Mouse (Mus musculus) kidney, postnatal 0 days (tissue): Measurements from ENCODE around the gene Klrb1b. TPM values are rescaled to one million over a fixed set of nuclear protein-coding genes. Genes with fewer than 3 reads are reported as not detected.
"Not testable (repeated sequence)": the region's sequence is repeated elsewhere in the genome, so short reads cannot be mapped to it uniquely, and the experiment has no call there.

Experiments used
- ATAC-seq: fragments of 200-750 bp; cut with Nextera tagmentation; replicated peaks from 2 replicates; pipeline ENCODE4 v1.8.0; 2017; ENCODE audit warnings: low read depth, moderate number of reproducible peaks, moderate TSS enrichment, moderate library complexity; ENCODE audit not compliant: low FRiP score
- DNase-seq: peaks from one replicate; pipeline ENCODE4 v3.0.0-alpha.2; 2016; ENCODE audit warnings: low spot score
- H3K27ac ChIP-seq: fragments of 300-500 bp; sonication (generic); 2 replicates; pipeline ENCODE4 v1.5.1; 2014; ENCODE audit warnings: mild to moderate bottlenecking
- H3K27me3 ChIP-seq: fragments of 300-500 bp; sonication (generic); 2 replicates; pipeline ENCODE4 v1.6.1; 2014; ENCODE audit warnings: low read length, mixed read lengths; ENCODE audit not compliant: insufficient read depth
- H3K36me3 ChIP-seq: fragments of 300-500 bp; sonication (generic); 2 replicates; pipeline ENCODE4 v1.6.1; 2014; ENCODE audit warnings: low read length, mixed read lengths; ENCODE audit not compliant: insufficient read depth
- H3K4me1 ChIP-seq: fragments of 300-500 bp; sonication (generic); replicated peaks from 2 replicates; pipeline ENCODE4 v1.6.1; 2014; ENCODE audit warnings: antibody characterized with exemption, low read length, mixed read lengths; ENCODE audit not compliant: insufficient read depth
- H3K4me2 ChIP-seq: fragments of 300-500 bp; sonication (generic); 2 replicates; pipeline ENCODE4 v1.6.1; 2014; ENCODE audit warnings: mild to moderate bottlenecking, low read length, moderate library complexity, mixed read lengths
- H3K4me3 ChIP-seq: fragments of 300-500 bp; sonication (generic); replicated peaks from 2 replicates; pipeline ENCODE4 v1.5.1; 2014; ENCODE audit warnings: low read depth, low read length
- H3K9ac ChIP-seq: fragments of 300-500 bp; sonication (generic); 2 replicates; pipeline ENCODE4 v1.6.1; 2014; ENCODE audit warnings: low read depth, low read length
- H3K9me3 ChIP-seq: fragments of 300-500 bp; sonication (generic); replicated peaks from 2 replicates; pipeline ENCODE4 v1.6.1; 2016; ENCODE audit warnings: low read length, inconsistent platforms, mixed read lengths
- CTCF ChIP-seq: IDR thresholded peaks from 2 replicates; pipeline ENCODE4 v1.5.1; 2016; ENCODE audit warnings: antibody characterized with exemption, low read depth, mild to moderate bottlenecking, moderate library complexity
- WGBS: fragments of 180-500 bp; shearing (Covaris S2); extraction: QIAGEN DNeasy Blood & Tissue Kit; methylation state at CpG from one replicate; pipeline ENCODE4 v1.1.7; 2014; 5-methylcytosine and 5-hydroxymethylcytosine counted together
- polyA plus RNA-seq: library from polyadenylated mRNA; unstranded; fragments of >200 nt; fragmentation: Nextera tagmentation; extraction: Ambion mirVana; gene quantifications from 2 replicates; pipeline ENCODE4 v1.2.1, GENCODE M21; 2015

The Klrb1b gene
- polyA plus RNA-seq, 1 experiment from 2014 or later, result not detected

DNA sequence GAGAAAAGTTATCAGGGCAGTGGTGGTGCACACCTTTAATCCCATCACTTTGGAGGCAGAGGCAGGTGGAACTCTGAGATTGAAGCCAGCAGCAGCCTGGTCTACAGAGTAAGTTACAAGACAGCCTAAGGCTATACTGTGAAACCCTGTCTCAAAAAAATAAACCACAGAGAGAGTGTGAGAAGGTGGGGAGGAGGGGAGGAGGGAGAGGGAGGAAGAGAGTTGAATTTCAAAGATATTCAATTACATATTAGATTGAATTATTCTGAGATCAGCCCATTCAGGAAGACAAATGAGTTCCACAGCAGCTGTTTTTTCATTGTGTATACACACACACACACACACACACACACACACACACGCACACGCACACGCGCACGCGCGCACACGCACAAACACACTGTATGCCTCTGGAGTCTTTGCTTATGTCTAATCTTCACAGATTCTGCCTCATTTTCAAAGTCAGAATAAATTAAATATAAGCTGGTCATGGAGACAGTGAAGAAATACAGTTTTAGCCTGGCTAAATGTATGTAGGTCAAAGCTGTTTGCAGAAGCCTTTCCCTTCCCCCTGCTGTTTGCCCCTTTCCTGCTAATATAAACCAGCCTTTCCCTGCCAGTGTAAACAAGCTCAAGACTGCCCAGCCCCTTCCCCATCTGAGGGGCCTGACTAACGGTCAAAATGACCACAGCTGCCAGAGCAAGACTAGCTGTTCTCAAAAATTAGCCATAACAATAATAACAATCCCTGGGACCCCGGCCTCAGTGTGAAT, 56.5 kb downstream of the Klrb1b start:
- Histone ChIP-seq H3K4me3 (no peak overlapping the region), H3K36me3 (no peaks in the 10 kb centered on the region), H3K9me3 (no peaks in the 10 kb centered on the region), H3K27ac (peak overlapping the region; percentile 36; the same call in 1 of the 2 replicates), H3K9ac (no peak overlapping the region), H3K27me3 (no peaks in the 10 kb centered on the region), H3K4me1 (no peaks in the 10 kb centered on the region), H3K4me2 (no peak overlapping the region)
- WGBS, result 64% methylated on average over 10 of the region's 10 CpGs
- no peak for ATAC-seq
- peak; percentile 53 for DNase-seq
- TF ChIP-seq CTCF, result no peak

DNA sequence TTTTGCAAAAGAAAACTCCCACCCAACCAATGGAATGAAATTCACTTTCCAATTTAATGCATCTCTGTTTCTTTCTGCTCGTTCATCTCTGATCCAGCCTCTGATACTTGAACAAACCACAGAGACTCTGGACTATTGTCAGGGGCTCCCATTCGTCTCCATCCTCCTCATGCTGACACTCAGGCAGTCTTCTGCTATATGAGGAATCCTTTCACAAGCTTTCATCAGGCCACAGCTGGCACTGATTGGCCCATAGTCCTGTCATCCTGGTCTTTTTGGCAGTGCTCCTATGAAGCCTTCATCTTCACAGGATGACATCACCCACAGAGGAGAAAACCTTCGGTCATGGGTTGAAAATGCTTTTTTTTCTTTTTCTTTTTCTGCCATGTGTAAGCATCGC, 58.1 kb downstream of the Klrb1b start:
- Histone ChIP-seq H3K4me2 (no peak overlapping the region), H3K27me3 (no peaks in the 10 kb centered on the region), H3K9ac (no peak overlapping the region), H3K9me3 (no peaks in the 10 kb centered on the region), H3K4me1 (no peaks in the 10 kb centered on the region), H3K27ac (no peak overlapping the region), H3K36me3 (no peaks in the 10 kb centered on the region), H3K4me3 (no peak overlapping the region)
- no peak for TF ChIP-seq CTCF
- DNase-seq (no peak), ATAC-seq (no peak)
- WGBS, result 81% methylated on average over 4 of the region's 4 CpGs

DNA sequence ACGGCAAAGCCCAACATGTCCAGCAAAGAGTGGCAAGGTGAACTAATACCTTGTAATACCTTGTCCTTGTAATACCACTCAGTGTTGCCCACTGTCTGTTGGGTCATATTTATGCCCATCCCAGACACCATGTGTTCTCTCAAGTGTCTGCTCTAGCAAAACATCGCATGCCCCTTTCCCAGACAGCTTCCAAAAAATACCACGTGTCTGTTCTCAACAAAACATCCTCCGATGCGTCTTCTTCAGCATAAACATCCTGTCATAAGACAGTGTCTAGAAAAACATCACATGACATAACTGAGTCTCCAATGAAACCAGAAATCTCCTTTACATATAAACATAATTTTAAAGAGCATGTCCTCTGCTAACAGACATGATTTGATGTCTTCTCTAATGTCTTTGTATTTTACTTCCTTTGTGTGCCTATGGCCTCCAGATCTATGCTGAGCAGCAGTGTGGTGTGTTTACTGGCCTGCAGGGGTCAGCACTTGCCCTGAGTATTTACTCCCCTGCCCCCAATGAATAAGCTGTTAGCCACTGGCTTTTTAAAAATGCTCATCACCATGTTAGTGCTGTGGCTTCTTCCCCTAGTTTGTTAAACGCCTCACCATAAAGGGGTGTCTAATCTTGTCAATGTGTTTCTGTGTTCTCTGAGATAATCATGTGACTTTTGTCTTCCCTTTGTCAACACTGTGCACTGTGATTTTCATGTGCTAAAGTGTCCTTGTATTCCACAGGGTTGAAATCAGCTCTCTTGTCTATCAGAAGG, 59.5 kb downstream of the Klrb1b start:
- TF ChIP-seq CTCF, result peak; percentile 75
- not testable (repeated sequence) for H3K9ac ChIP-seq, H3K27me3 ChIP-seq, H3K27ac ChIP-seq, H3K4me1 ChIP-seq, H3K36me3 ChIP-seq, H3K4me2 ChIP-seq, H3K4me3 ChIP-seq, H3K9me3 ChIP-seq
- peak; percentile 88 for DNase-seq
- 68% methylated on average over 6 of the region's 6 CpGs for WGBS
- ATAC-seq, result 0 out of 2 replicates have a peak, but pooled peaks have one; percentile 19

DNA sequence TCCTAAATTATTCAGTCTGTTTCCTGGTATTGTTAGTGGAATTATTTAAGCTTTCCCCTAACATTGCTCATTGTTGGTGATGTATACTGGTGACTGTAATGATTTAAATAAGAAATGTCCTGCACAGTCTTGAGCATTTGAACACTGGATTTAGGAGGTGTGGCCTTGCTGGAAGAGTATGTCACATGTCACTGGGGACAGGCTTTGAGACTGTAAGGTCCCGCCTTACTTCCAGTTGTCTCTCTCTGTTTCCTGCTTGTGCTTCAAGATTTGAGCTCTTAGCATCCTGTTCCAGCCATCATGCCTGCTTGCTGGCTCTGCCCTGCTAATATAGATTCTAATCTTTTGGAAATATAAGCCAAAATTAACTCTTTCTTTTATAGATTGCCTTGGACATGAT, 60.9 kb downstream of the Klrb1b start:
- no peak for TF ChIP-seq CTCF
- Histone ChIP-seq H3K4me3 (no peak overlapping the region), H3K9ac (no peak overlapping the region), H3K27ac (no peak overlapping the region), H3K4me1 (no peaks in the 10 kb centered on the region), H3K4me2 (no peak overlapping the region), H3K27me3 (no peaks in the 10 kb centered on the region), H3K36me3 (no peaks in the 10 kb centered on the region), H3K9me3 (no peaks in the 10 kb centered on the region)
- no peak for DNase-seq
- 71% methylated on average over 1 of the region's 1 CpGs for WGBS
- ATAC-seq, result no peak

DNA sequence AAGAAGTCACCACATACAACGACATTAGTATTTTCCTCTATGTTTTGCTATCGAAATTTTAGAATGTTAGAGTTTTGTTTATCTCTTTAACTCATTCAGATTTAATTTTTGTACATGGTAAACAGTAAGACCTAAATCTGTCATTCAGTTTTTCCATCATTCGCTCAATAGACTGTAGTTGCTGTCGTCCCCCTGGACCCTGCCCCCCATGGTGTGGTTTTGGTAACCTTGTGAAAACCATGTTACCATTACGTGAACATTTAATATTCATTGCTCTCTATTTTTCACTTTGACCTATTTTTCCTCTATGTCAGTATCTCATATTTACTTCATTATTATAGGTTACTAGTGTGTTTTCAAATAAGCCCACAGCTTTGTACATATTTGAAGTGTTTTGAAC, 61.5 kb downstream of the Klrb1b start:
- H3K4me1 ChIP-seq, result no peaks in the 10 kb centered on the region
- H3K4me2 ChIP-seq, result peak overlapping the region; percentile 41
- 26% methylated on average over 5 of the region's 5 CpGs for WGBS
- no peaks in the 10 kb centered on the region for H3K27me3 ChIP-seq
- TF ChIP-seq CTCF, result no peak
- DNase-seq (no peak), ATAC-seq (no peak)
- H3K9ac ChIP-seq, result no peak overlapping the region
- no peak overlapping the region for H3K27ac ChIP-seq
- no peaks in the 10 kb centered on the region for H3K36me3 ChIP-seq
- no peaks in the 10 kb centered on the region for H3K9me3 ChIP-seq
- H3K4me3 ChIP-seq, result peak overlapping the region; percentile 42; the same call in 1 of the 2 replicates

DNA sequence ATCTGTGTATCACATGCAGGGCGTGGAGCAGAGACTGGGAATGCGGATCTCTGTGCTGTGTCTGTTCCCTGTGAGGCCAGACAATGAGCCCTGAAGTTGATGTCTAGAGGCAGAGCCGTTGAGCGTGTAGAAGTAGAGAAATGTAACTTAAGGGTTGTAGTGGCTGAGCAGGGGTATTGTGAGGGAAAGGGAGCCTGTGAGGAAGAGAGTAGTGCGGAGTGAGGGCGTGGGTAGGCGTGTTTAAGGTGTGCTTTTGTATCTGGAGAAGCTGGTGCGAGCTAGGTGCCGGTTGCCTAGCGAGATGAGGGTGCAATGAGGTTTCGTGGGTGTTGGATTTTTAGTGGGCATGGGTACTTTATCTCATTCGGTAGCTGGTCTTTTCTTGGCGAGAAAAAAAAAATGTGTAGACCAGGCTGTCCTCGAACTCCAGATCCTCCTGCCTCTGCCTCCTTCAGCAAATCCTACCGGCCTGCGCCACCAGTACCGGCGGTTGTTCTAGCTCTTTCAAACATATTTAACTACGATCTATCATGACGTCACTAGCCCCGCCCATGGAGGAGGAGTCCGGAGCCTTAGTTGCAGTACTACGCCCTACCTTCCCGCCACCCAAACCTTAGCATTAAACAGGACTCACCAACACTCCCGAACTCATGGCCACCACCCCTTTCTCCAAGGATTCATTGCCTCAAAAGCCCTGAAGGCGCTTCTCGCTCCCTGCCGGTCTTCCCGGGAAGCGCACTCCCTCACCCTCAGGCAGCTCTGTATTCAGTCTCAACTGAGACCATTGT, 62.2 kb downstream of the Klrb1b start:
- H3K4me2 ChIP-seq, result peak overlapping the region; percentile 65
- peak overlapping the region; percentile 58; the same call in 1 of the 2 replicates for H3K27ac ChIP-seq
- H3K9me3 ChIP-seq, result no peaks in the 10 kb centered on the region
- no peaks in the 10 kb centered on the region for H3K4me1 ChIP-seq
- ATAC-seq (peak; percentile 96), DNase-seq (peak; percentile 100)
- 3% methylated on average over 30 of the region's 30 CpGs for WGBS
- peak overlapping the region; percentile 42 for H3K4me3 ChIP-seq
- TF ChIP-seq CTCF, result peak; percentile 77
- no peaks in the 10 kb centered on the region for H3K36me3 ChIP-seq
- H3K27me3 ChIP-seq, result no peaks in the 10 kb centered on the region
- peak overlapping the region; percentile 36 for H3K9ac ChIP-seq

Other genes starting within 250 kb of the Klrb1b start
- gene A2ml1, start 244.7 kb downstream of the Klrb1b start, polyA plus RNA-seq, result 0.71 and 0.84 TPM in 2 replicates
- 0.54 and 0.66 TPM in 2 replicates for gene Klrb1a, start 202.8 kb downstream of the Klrb1b start, polyA plus RNA-seq
- 1.9 and 2.2 TPM in 2 replicates for gene Clec2h, start 163.9 kb downstream of the Klrb1b start, polyA plus RNA-seq
- not detected in 2 replicates for gene Klrb1, start 103.3 kb downstream of the Klrb1b start, polyA plus RNA-seq
- gene Klrb1c, start 37.1 kb downstream of the Klrb1b start, polyA plus RNA-seq, result 0.16 and 0.17 TPM in 2 replicates
- not detected in 2 replicates for gene Gm44511, start within 50 bp of the Klrb1b start, polyA plus RNA-seq
- 0.12 TPM in 1 of 2 replicates, not detected in the other for gene Clec2i, start 61.3 kb upstream of the Klrb1b start, polyA plus RNA-seq
- gene BC035044, start 64.8 kb upstream of the Klrb1b start, polyA plus RNA-seq, result 0.51 and 0.65 TPM in 2 replicates
- gene Clec2g, start 108.0 kb upstream of the Klrb1b start, polyA plus RNA-seq, result not detected in 2 replicates
- 0.19 and 0.45 TPM in 2 replicates for gene Klrb1f, start 219.6 kb upstream of the Klrb1b start, polyA plus RNA-seq